Mouse (Mus musculus): ENCODE data around the gene Wdr90. TPM values are rescaled to one million over a fixed set of nuclear protein-coding genes. Genes with fewer than 3 reads are reported as not detected.
A peak's percentile ranks its signal among the peaks of the same experiment; 100 is the strongest.

Wdr90 gene
- polyA plus RNA-seq, 2 experiments: 7.5 to 18.1 TPM

DNA sequence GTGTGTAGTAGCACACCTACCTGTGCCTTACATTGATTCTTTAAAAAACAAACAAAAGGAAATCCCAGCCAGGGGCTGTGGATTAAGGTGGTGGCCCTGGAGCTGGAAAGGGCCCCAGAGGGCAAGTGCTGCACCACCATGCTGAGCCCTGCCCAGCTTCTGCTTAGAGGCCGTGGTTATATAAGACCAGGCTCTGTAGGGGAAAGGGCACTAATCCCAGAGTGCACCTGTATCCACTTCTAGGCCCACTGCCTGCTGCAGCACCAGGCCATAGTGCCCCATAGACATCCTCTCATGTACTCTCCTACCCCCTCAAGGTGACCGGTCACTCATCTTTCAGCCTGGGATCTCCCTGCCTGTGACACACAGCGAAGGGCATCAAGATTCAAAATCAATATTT is 4.9 kb upstream of the Wdr90 start:
- peaks cover 8 to 21% of the 10 kb centered on the region in 2 experiments for H3K4me1 ChIP-seq (replicated peaks; ENCODE audit: control insufficient read depth in 2 of 2, insufficient read depth in 2 of 2, low read length in 1 of 2)
- H3K9me3 ChIP-seq (ENCODE audit: control insufficient read depth, low read length): no peaks in the 10 kb centered on the region
- H3K4me2 ChIP-seq (ENCODE audit: low read depth): no peak overlapping the region
- no peak overlapping the region for H3K9ac ChIP-seq (replicated peaks)
- no peak overlapping the region for H3K4me3 ChIP-seq (ENCODE audit: insufficient read depth in 1 of 2, low read depth in 2 of 2, low read length in 2 of 2)
- no peaks in the 10 kb centered on the region; the same call in 1 of the 2 replicates for H3K36me3 ChIP-seq (replicated peaks; ENCODE audit: control insufficient read depth, insufficient read depth, low read depth)
- H3K27ac ChIP-seq: no peak overlapping the region
- 78% methylated on average over 3 of the region's 3 CpGs for WGBS (ENCODE audit: insufficient replicate concordance)
- ATAC-seq (ENCODE audit: insufficient read depth): no peak
- H3K27me3 ChIP-seq (ENCODE audit: control insufficient read depth, insufficient read depth, low read length): no peaks in the 10 kb centered on the region
- TF ChIP-seq EP300 (IDR thresholded peaks at IDR 0.05; ENCODE audit: low read depth): no peak
- no peak for TF ChIP-seq CTCF (IDR thresholded peaks at IDR 0.05; ENCODE audit: low read depth)
- no peak for DNase-seq (ENCODE audit: low read depth in 3 of 3, low spot score in 3 of 3)

DNA sequence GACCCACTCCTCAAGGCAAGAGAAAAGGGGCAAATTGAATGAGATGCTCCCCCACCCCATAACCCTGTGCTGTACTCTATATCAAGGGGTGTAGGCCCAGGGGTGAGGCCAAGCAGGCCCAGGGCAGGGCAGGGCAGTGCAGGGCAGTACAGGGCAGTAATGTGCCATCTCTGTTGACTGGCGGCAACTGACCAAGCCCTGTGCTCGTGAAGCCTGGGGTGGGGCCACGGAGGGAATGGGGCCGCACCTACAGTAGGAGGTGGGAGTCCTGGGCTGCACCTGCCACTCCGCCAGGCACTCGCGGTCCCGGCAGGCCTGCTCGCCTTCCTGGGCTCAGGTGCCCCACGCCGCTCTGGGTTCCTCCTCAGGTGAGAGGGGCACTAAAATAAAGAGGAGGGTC is 4.0 kb upstream of the Wdr90 start:
- no peak overlapping the region for H3K4me3 ChIP-seq (ENCODE audit: insufficient read depth in 1 of 2, low read depth in 2 of 2, low read length in 2 of 2)
- ATAC-seq (ENCODE audit: insufficient read depth) (no peak), DNase-seq (ENCODE audit: low read depth in 3 of 3, low spot score in 3 of 3) (no peak)
- no peak overlapping the region for H3K4me2 ChIP-seq (ENCODE audit: low read depth)
- no peaks in the 10 kb centered on the region for H3K27me3 ChIP-seq (ENCODE audit: control insufficient read depth, insufficient read depth, low read length)
- no peak for TF ChIP-seq EP300 (IDR thresholded peaks at IDR 0.05; ENCODE audit: low read depth)
- no peak for TF ChIP-seq CTCF (IDR thresholded peaks at IDR 0.05; ENCODE audit: low read depth)
- H3K4me1 ChIP-seq (replicated peaks; ENCODE audit: control insufficient read depth in 2 of 2, insufficient read depth in 2 of 2, low read length in 1 of 2): peaks cover 13 to 28% of the 10 kb centered on the region in 2 experiments
- WGBS (ENCODE audit: insufficient replicate concordance): 87% methylated on average over 11 of the region's 11 CpGs
- no peaks in the 10 kb centered on the region for H3K9me3 ChIP-seq (ENCODE audit: control insufficient read depth, low read length)
- H3K36me3 ChIP-seq (replicated peaks; ENCODE audit: control insufficient read depth, insufficient read depth, low read depth): no peaks in the 10 kb centered on the region; the same call in 1 of the 2 replicates
- no peak overlapping the region for H3K9ac ChIP-seq (replicated peaks)
- no peak overlapping the region for H3K27ac ChIP-seq

DNA sequence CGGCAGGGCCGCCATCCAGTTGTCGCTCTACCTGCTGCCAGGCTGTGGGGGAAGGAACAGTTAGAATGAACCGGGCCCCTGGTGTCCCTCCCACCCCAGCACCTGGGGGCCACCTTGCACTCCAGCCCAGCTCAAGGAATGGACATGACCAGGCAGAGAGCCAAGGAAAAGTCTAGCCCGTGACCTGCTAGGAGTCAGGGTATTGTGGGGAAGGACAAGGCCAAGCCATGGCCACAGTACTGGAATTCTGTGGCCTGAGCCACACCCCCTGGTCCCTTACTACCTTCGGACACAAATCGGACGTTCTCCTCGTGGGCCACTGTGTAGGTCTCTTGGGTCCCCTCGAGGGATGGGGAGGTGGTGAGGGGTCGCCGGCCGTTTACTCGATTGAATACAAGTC is 3.0 kb upstream of the Wdr90 start:
- no peaks in the 10 kb centered on the region; the same call in 1 of the 2 replicates for H3K36me3 ChIP-seq (replicated peaks; ENCODE audit: control insufficient read depth, insufficient read depth, low read depth)
- DNase-seq (ENCODE audit: low read depth in 3 of 3, low spot score in 3 of 3): no peak
- H3K4me1 ChIP-seq (replicated peaks; ENCODE audit: control insufficient read depth in 2 of 2, insufficient read depth in 2 of 2, low read length in 1 of 2): peaks cover 16 to 32% of the 10 kb centered on the region in 2 experiments
- TF ChIP-seq CTCF (IDR thresholded peaks at IDR 0.05; ENCODE audit: low read depth) (no peak), EP300 (IDR thresholded peaks at IDR 0.05; ENCODE audit: low read depth) (no peak)
- no peak overlapping the region for H3K4me2 ChIP-seq (ENCODE audit: low read depth)
- no peaks in the 10 kb centered on the region for H3K27me3 ChIP-seq (ENCODE audit: control insufficient read depth, insufficient read depth, low read length)
- no peak overlapping the region for H3K27ac ChIP-seq
- no peak overlapping the region for H3K9ac ChIP-seq (replicated peaks)
- WGBS (ENCODE audit: insufficient replicate concordance): 80% methylated on average over 14 of the region's 14 CpGs
- no peaks in the 10 kb centered on the region for H3K9me3 ChIP-seq (ENCODE audit: control insufficient read depth, low read length)
- no peak for ATAC-seq (ENCODE audit: insufficient read depth)
- H3K4me3 ChIP-seq (ENCODE audit: insufficient read depth in 1 of 2, low read depth in 2 of 2, low read length in 2 of 2): no peak overlapping the region

DNA sequence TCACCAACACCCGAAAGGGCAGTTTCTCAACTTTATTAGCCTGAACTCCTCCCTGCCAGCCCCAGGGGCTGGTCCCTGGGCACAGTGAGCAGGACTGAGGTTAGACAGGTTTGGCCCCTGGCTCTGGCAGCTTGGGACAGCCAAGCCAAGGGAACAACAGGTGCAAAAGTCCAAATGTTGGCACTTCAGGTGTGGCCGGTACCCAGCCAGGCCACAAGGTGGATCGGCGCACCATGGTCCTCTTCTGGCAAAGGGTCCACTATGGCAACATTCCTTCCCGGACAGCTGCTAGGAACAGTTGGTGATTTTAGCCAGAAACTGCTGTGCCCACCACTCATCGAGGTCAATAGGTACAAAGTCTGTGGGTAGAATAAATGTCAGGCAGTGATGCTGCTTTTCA is 2.4 kb upstream of the Wdr90 start:
- no peak overlapping the region for H3K4me2 ChIP-seq (ENCODE audit: low read depth)
- 91% methylated on average over 6 of the region's 6 CpGs for whole genome bisulfite sequencing (ENCODE audit: insufficient replicate concordance)
- H3K36me3 ChIP-seq (replicated peaks; ENCODE audit: control insufficient read depth, insufficient read depth, low read depth): no peaks in the 10 kb centered on the region; the same call in 1 of the 2 replicates
- H3K4me1 ChIP-seq (replicated peaks; ENCODE audit: control insufficient read depth in 2 of 2, insufficient read depth in 2 of 2, low read length in 1 of 2): peaks cover 16 to 29% of the 10 kb centered on the region in 2 experiments
- H3K27me3 ChIP-seq (ENCODE audit: control insufficient read depth, insufficient read depth, low read length): no peaks in the 10 kb centered on the region
- DNase-seq (ENCODE audit: low read depth in 3 of 3, low spot score in 3 of 3) (no peak), ATAC-seq (ENCODE audit: insufficient read depth) (no peak)
- TF ChIP-seq EP300 (IDR thresholded peaks at IDR 0.05; ENCODE audit: low read depth): no peak
- TF ChIP-seq CTCF (IDR thresholded peaks at IDR 0.05; ENCODE audit: low read depth): no peak
- H3K9ac ChIP-seq (replicated peaks): no peak overlapping the region
- H3K4me3 ChIP-seq (ENCODE audit: insufficient read depth in 1 of 2, low read depth in 2 of 2, low read length in 2 of 2): no peak overlapping the region
- no peaks in the 10 kb centered on the region for H3K9me3 ChIP-seq (ENCODE audit: control insufficient read depth, low read length)
- H3K27ac ChIP-seq: no peak overlapping the region

DNA sequence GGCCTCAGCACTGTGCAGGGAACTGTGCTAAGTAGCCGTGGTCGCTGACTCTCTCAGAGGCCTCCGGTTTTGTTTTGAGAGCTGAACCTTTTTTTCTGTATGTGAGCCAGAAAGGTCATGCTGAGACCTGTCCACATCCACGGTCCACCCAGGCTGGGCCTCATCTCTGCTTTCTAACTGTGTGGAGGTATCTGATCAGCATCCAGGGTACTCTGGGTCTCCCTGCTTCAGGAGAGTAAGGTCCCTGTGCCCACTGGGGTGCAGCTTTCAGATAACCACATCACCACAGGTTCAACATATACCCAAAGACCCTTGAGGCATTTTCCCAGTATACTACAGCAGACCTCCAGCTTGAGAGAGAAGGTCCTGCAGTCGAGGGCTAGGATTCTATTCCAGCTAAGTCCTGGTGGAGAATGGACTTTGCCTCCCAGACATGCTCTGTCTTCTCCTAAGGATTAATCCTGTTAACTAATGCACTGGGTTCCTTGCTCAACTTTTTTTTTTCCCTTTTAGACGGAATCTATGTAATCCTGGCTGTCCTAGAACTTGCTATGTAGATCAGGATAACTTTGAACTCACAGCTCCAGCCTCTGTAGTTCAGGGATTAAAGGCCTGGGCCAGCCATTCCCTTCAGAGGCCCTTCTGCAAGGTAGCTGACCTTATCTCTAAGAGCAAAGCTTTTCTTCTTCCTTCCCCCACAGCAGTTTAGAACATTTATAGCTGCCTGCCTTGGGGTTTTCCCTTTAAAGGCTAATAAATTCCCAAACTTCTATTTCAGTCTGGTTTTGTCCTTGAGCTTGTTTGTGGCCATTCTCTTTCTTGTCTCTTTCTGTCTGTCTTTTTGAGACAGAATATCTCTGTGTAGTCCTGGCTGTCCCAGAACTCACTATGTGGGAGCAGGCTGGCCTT is 657 bp upstream of the Wdr90 start:
- H3K27me3 ChIP-seq (ENCODE audit: control insufficient read depth, insufficient read depth, low read length): no peaks in the 10 kb centered on the region
- H3K27ac ChIP-seq: peak overlapping the region; percentile 28
- TF ChIP-seq EP300 (IDR thresholded peaks at IDR 0.05; ENCODE audit: low read depth) (no peak), CTCF (IDR thresholded peaks at IDR 0.05; ENCODE audit: low read depth) (no peak)
- H3K9me3 ChIP-seq (ENCODE audit: control insufficient read depth, low read length): no peaks in the 10 kb centered on the region
- H3K4me2 ChIP-seq (ENCODE audit: low read depth): peak overlapping the region; percentile 91
- H3K36me3 ChIP-seq (replicated peaks; ENCODE audit: control insufficient read depth, insufficient read depth, low read depth): no peaks in the 10 kb centered on the region; the same call in 1 of the 2 replicates
- peak overlapping the region; percentile 86 for H3K9ac ChIP-seq (replicated peaks)
- peaks cover 16 to 21% of the 10 kb centered on the region in 2 experiments for H3K4me1 ChIP-seq (replicated peaks; ENCODE audit: control insufficient read depth in 2 of 2, insufficient read depth in 2 of 2, low read length in 1 of 2)
- ATAC-seq (ENCODE audit: insufficient read depth) (peak; percentile 10; the same call in 1 of the 2 replicates), DNase-seq (ENCODE audit: low read depth in 3 of 3, low spot score in 3 of 3) (no peak)
- peak overlapping the region; percentile 78 to 85 for H3K4me3 ChIP-seq (ENCODE audit: insufficient read depth in 1 of 2, low read depth in 2 of 2, low read length in 2 of 2)
- WGBS (ENCODE audit: insufficient replicate concordance): 9% methylated on average over 6 of the region's 6 CpGs

Data from liver, embryonic 14.5 days (tissue).